Mouse (Mus musculus): ENCODE measurements around the gene C87436. TPM values are rescaled to one million over a fixed set of nuclear protein-coding genes. Genes with fewer than 3 reads are reported as not detected.

Gene C87436
- polyA plus RNA-seq, 1 experiment from 2014 or later = 25.5 TPM

- H3K9me3 ChIP-seq (replicated peaks) = no peaks in the 10 kb centered on the region
- no peaks in the 10 kb centered on the region for H3K27me3 ChIP-seq
- ATAC-seq (replicated peaks; ENCODE audit: low FRiP score) = no peak
- no peak overlapping the region for H3K4me3 ChIP-seq (replicated peaks)
- 66% methylated on average over 7 of the region's 7 CpGs for WGBS
- no peak overlapping the region for H3K4me2 ChIP-seq
- no peak overlapping the region for H3K27ac ChIP-seq
- peaks cover 5% of the 10 kb centered on the region; the same call in 1 of the 2 replicates for H3K4me1 ChIP-seq
- no peaks in the 10 kb centered on the region for H3K36me3 ChIP-seq
- no peak overlapping the region for H3K9ac ChIP-seq
These were observed 67.5 kb downstream of the C87436 start for GRCm38 (mm10) chr6:86505671-86506070.

- Histone ChIP-seq H3K27ac (no peak overlapping the region), H3K4me1 (peaks cover 5% of the 10 kb centered on the region; the same call in 1 of the 2 replicates), H3K36me3 (no peaks in the 10 kb centered on the region), H3K27me3 (no peaks in the 10 kb centered on the region), H3K4me2 (no peak overlapping the region), H3K9me3 (replicated peaks) (no peaks in the 10 kb centered on the region), H3K9ac (no peak overlapping the region), H3K4me3 (replicated peaks) (no peak overlapping the region)
- 84% methylated on average over 3 of the region's 3 CpGs for WGBS
- no peak for ATAC-seq (replicated peaks; ENCODE audit: low FRiP score)
These were observed 68.1 kb downstream of the C87436 start for GRCm38 (mm10) chr6:86506309-86506708.

- Histone ChIP-seq H3K36me3 (no peaks in the 10 kb centered on the region), H3K27me3 (no peaks in the 10 kb centered on the region), H3K4me1 (peaks cover 5% of the 10 kb centered on the region; the same call in 1 of the 2 replicates), H3K4me3 (replicated peaks) (no peak overlapping the region), H3K9ac (no peak overlapping the region), H3K9me3 (replicated peaks) (no peaks in the 10 kb centered on the region), H3K27ac (no peak overlapping the region), H3K4me2 (no peak overlapping the region)
- no peak for ATAC-seq (replicated peaks; ENCODE audit: low FRiP score)
These were observed 68.9 kb downstream of the C87436 start for GRCm38 (mm10) chr6:86507116-86507515.

GRCm38 (mm10) chr6:86508736-86509135, 70.6 kb downstream of the C87436 start:
- ATAC-seq (replicated peaks; ENCODE audit: low FRiP score) = no peak
- no peaks in the 10 kb centered on the region for H3K9me3 ChIP-seq (replicated peaks)
- H3K9ac ChIP-seq = no peak overlapping the region
- no peak overlapping the region for H3K4me3 ChIP-seq (replicated peaks)
- H3K4me1 ChIP-seq = peaks cover 5% of the 10 kb centered on the region; the same call in 1 of the 2 replicates
- H3K27me3 ChIP-seq = no peaks in the 10 kb centered on the region
- WGBS = 85% methylated on average over 3 of the region's 3 CpGs
- no peak overlapping the region for H3K4me2 ChIP-seq
- H3K36me3 ChIP-seq = no peaks in the 10 kb centered on the region
- H3K27ac ChIP-seq = no peak overlapping the region

- H3K9me3 ChIP-seq (replicated peaks) = no peaks in the 10 kb centered on the region
- ATAC-seq (replicated peaks; ENCODE audit: low FRiP score) = no peak
- no peak overlapping the region for H3K9ac ChIP-seq
- no peak overlapping the region for H3K4me2 ChIP-seq
- no peak overlapping the region for H3K4me3 ChIP-seq (replicated peaks)
- WGBS = 85% methylated on average over 4 of the region's 4 CpGs
- H3K27me3 ChIP-seq = no peaks in the 10 kb centered on the region
- no peaks in the 10 kb centered on the region for H3K36me3 ChIP-seq
- H3K4me1 ChIP-seq = peaks cover 1% of the 10 kb centered on the region; the same call in 1 of the 2 replicates
- H3K27ac ChIP-seq = no peak overlapping the region
These were observed 71.2 kb downstream of the C87436 start for GRCm38 (mm10) chr6:86509194-86509865.

- Histone ChIP-seq H3K4me3 (replicated peaks) (no peak overlapping the region), H3K36me3 (no peaks in the 10 kb centered on the region), H3K27me3 (no peaks in the 10 kb centered on the region), H3K9ac (no peak overlapping the region), H3K4me1 (no peaks in the 10 kb centered on the region), H3K4me2 (no peak overlapping the region), H3K27ac (no peak overlapping the region), H3K9me3 (replicated peaks) (no peaks in the 10 kb centered on the region)
- 70% methylated on average over 3 of the region's 3 CpGs for WGBS
- no peak for ATAC-seq (replicated peaks; ENCODE audit: low FRiP score)
These were observed 71.7 kb downstream of the C87436 start for GRCm38 (mm10) chr6:86509866-86510200.

GRCm38 (mm10) chr6:86510979-86511378, 72.8 kb downstream of the C87436 start:
- Histone ChIP-seq H3K4me2 (no peak overlapping the region), H3K27me3 (no peaks in the 10 kb centered on the region), H3K9ac (no peak overlapping the region), H3K9me3 (replicated peaks) (no peaks in the 10 kb centered on the region), H3K4me3 (replicated peaks) (no peak overlapping the region), H3K36me3 (no peaks in the 10 kb centered on the region), H3K27ac (no peak overlapping the region), H3K4me1 (no peaks in the 10 kb centered on the region)
- WGBS = 59% methylated on average over 4 of the region's 4 CpGs
- no peak for ATAC-seq (replicated peaks; ENCODE audit: low FRiP score)

- Histone ChIP-seq H3K9ac (no peak overlapping the region), H3K36me3 (no peaks in the 10 kb centered on the region), H3K4me3 (replicated peaks) (no peak overlapping the region), H3K27me3 (no peaks in the 10 kb centered on the region), H3K27ac (no peak overlapping the region), H3K4me2 (no peak overlapping the region), H3K9me3 (replicated peaks) (no peaks in the 10 kb centered on the region), H3K4me1 (no peaks in the 10 kb centered on the region)
- 67% methylated on average over 4 of the region's 4 CpGs for WGBS
- ATAC-seq (replicated peaks; ENCODE audit: low FRiP score) = peak; percentile 43; the same call in 1 of the 2 replicates
These were observed 75.1 kb downstream of the C87436 start for GRCm38 (mm10) chr6:86513296-86513695.

- 81% methylated on average over 1 of the region's 1 CpGs for WGBS
- Histone ChIP-seq H3K4me1 (no peaks in the 10 kb centered on the region), H3K36me3 (peaks cover 2% of the 10 kb centered on the region), H3K4me2 (no peak overlapping the region), H3K9me3 (replicated peaks) (no peaks in the 10 kb centered on the region), H3K9ac (no peak overlapping the region), H3K27ac (no peak overlapping the region), H3K4me3 (replicated peaks) (no peak overlapping the region), H3K27me3 (no peaks in the 10 kb centered on the region)
- no peak for ATAC-seq (replicated peaks; ENCODE audit: low FRiP score)
These were observed 77.8 kb downstream of the C87436 start for GRCm38 (mm10) chr6:86516021-86516420.

- peaks cover 16% of the 10 kb centered on the region for H3K4me1 ChIP-seq
- 64% methylated on average over 3 of the region's 3 CpGs for WGBS
- H3K9ac ChIP-seq = no peak overlapping the region
- H3K36me3 ChIP-seq = peaks cover 20% of the 10 kb centered on the region
- H3K4me3 ChIP-seq (replicated peaks) = no peak overlapping the region
- no peak for ATAC-seq (replicated peaks; ENCODE audit: low FRiP score)
- H3K27me3 ChIP-seq = no peaks in the 10 kb centered on the region
- H3K4me2 ChIP-seq = no peak overlapping the region
- H3K27ac ChIP-seq = peak overlapping the region; percentile 51
- no peaks in the 10 kb centered on the region for H3K9me3 ChIP-seq (replicated peaks)
These were observed 81.7 kb downstream of the C87436 start for GRCm38 (mm10) chr6:86519767-86520345.

GRCm38 (mm10) chr6:86522001-86522911, 84.1 kb downstream of the C87436 start:
- H3K4me2 ChIP-seq = peak overlapping the region; percentile 67
- no peaks in the 10 kb centered on the region for H3K9me3 ChIP-seq (replicated peaks)
- no peak overlapping the region for H3K9ac ChIP-seq
- 85% methylated on average over 5 of the region's 5 CpGs for WGBS
- peaks cover 16% of the 10 kb centered on the region for H3K4me1 ChIP-seq
- H3K36me3 ChIP-seq = peaks cover 20% of the 10 kb centered on the region
- no peaks in the 10 kb centered on the region for H3K27me3 ChIP-seq
- ATAC-seq (replicated peaks; ENCODE audit: low FRiP score) = no peak
- H3K27ac ChIP-seq = peak overlapping the region; percentile 85
- 0 out of 2 replicates have a peak overlapping the region, but pooled peaks have one; percentile 10 for H3K4me3 ChIP-seq (replicated peaks)

Measured in kidney, embryonic 15.5 days (tissue).